Mouse (Mus musculus) heart, embryonic 16.5 days (tissue): Measurements from ENCODE around the gene Tcap. TPM values are rescaled to one million over a fixed set of nuclear protein-coding genes. Genes with fewer than 3 reads are reported as not detected.

Experiments used
- ATAC-seq: fragments of 200-750 bp; cut with Nextera tagmentation; replicated peaks from 2 replicates; pipeline ENCODE4 v1.8.0; 2017; ENCODE audit warnings: moderate number of reproducible peaks; ENCODE audit not compliant: insufficient read depth, low FRiP score; ENCODE audit errors: extremely low read depth
- H3K27ac ChIP-seq: fragments of 300-500 bp; sonication (generic); 2 replicates; pipeline ENCODE4 v1.5.1; 2014; ENCODE audit warnings: mild to moderate bottlenecking, low read length, control low read depth, moderate library complexity
- H3K27me3 ChIP-seq: fragments of 300-500 bp; sonication (generic); 2 replicates; pipeline ENCODE4 v1.6.1; 2014; ENCODE audit warnings: low read length, mixed read lengths; ENCODE audit not compliant: control insufficient read depth, insufficient read depth
- H3K36me3 ChIP-seq: fragments of 300-500 bp; sonication (generic); 2 replicates; pipeline ENCODE4 v1.6.1; 2014; ENCODE audit not compliant: control insufficient read depth, insufficient read depth
- H3K4me1 ChIP-seq: fragments of 300-500 bp; sonication (generic); 2 replicates; pipeline ENCODE4 v1.6.1; 2014; ENCODE audit warnings: low read length, mixed read lengths; ENCODE audit not compliant: control insufficient read depth, insufficient read depth
- H3K4me2 ChIP-seq: fragments of 300-500 bp; sonication (generic); 2 replicates; pipeline ENCODE4 v1.6.1; 2014; ENCODE audit warnings: low read depth, mild to moderate bottlenecking, control low read depth, low read length
- H3K4me3 ChIP-seq: fragments of 300-500 bp; sonication (generic); 2 replicates; pipeline ENCODE4 v1.5.1; 2014; ENCODE audit warnings: mild to moderate bottlenecking, control low read depth, low read length
- H3K9ac ChIP-seq: fragments of 300-500 bp; sonication (generic); 2 replicates; pipeline ENCODE4 v1.6.1; 2014; ENCODE audit warnings: low read length, control low read depth
- H3K9me3 ChIP-seq: fragments of 300-500 bp; sonication (generic); replicated peaks from 2 replicates; pipeline ENCODE4 v1.6.1; 2016; ENCODE audit warnings: low read length; ENCODE audit not compliant: control insufficient read depth
- WGBS: fragments of 180-500 bp; shearing (Covaris S2); extraction: QIAGEN DNeasy Blood & Tissue Kit; methylation state at CpG from one replicate; pipeline ENCODE4 v1.1.7; 2014; 5-methylcytosine and 5-hydroxymethylcytosine counted together
- polyA plus RNA-seq: library from polyadenylated mRNA; unstranded; fragments of >200 nt; fragmentation: Nextera tagmentation; extraction: Ambion mirVana; gene quantifications from 2 replicates; pipeline ENCODE4 v1.2.1, GENCODE M21; 2015

Gene Tcap
- polyA plus RNA-seq, 1 experiment from 2014 or later = 175 TPM

DNA sequence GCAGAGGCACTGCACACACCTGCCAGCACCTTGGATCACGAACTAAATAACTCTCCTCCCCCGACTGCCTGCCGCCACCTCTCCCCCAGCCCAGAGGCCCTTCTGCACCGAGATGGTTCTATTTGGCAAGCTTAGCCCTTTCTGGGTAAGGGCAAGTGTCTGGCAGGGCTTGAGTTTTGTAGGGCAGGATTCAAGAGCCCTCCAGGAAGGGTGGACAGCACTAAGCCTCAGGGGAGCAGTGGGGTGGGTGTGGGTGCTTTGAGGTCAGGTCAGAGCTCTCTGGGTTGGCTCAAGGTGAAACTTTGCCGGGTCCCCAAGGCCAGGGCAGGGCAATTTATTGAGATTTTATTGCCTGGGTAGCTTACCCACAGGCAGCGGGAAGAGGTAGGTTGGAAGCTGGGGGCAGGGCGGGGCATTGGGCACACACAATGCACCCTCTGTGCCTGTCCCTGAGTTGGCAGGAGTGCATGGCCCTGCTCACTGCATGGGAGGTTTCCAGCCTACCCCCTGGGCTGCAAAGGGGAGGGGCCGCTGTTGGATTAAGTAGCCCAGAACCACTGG lies 29.9 kb upstream of the Tcap start:
- Histone ChIP-seq H3K4me2 (no peak overlapping the region), H3K9me3 (no peaks in the 10 kb centered on the region), H3K4me1 (peaks cover 27% of the 10 kb centered on the region), H3K36me3 (no peaks in the 10 kb centered on the region), H3K4me3 (no peak overlapping the region), H3K9ac (no peak overlapping the region), H3K27me3 (peaks cover 41% of the 10 kb centered on the region), H3K27ac (no peak overlapping the region)
- ATAC-seq = no peak
- WGBS = 45% methylated on average over 8 of the region's 8 CpGs

DNA sequence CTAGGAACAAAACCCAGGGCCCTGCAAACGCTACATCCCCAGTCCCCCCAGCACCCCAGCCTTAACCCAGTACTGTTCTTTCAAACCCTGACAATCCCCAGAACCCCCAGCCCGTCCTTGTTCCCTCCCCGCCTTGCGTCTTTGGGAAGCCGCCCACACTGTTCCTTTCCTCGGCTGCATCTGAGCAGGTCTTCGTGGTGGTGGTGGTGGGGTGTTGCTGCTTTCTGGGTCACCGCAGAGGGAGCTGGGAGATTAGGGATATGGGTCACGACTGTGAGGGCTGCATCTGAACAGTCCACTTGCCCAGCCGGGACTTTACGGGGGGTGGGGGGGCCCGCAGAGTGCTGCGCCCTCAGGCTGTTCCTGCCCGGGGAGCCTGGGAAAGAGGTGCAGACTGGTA lies 29.2 kb upstream of the Tcap start:
- Histone ChIP-seq H3K27ac (no peak overlapping the region), H3K4me1 (peaks cover 31% of the 10 kb centered on the region), H3K4me2 (no peak overlapping the region), H3K4me3 (no peak overlapping the region), H3K9ac (no peak overlapping the region), H3K36me3 (no peaks in the 10 kb centered on the region), H3K27me3 (peaks cover 36% of the 10 kb centered on the region), H3K9me3 (no peaks in the 10 kb centered on the region)
- no peak for ATAC-seq
- WGBS = 74% methylated on average over 14 of the region's 14 CpGs

DNA sequence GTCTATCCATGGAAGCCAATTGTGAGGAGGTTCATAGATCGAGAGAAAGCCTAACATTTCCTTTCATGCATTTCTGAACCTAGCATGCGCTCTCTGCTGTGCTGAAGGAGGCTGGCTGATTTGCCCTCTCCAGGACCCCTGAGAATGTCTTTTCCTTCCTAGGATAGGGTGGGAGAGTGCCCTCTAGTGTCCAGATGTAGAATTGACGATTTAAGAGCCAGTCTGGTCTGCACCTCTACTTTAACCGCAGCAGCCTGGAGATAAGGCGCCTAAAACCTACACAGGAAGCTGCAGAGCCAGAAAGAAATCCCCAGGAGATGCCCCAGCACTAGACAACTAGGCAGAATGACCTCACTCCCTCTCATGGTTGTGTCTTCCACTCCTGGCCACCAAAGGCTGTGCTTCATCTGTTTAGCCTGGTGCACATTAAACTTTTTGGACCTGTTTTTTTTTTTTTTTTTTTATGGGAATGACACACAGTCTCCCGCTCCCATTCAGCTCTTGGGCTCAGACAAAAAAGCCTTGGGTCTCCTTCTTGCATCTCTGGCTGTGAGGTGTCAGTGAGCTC lies 27.8 kb upstream of the Tcap start:
- Histone ChIP-seq H3K4me1 (peaks cover 26% of the 10 kb centered on the region), H3K4me3 (no peak overlapping the region), H3K9me3 (no peaks in the 10 kb centered on the region), H3K36me3 (no peaks in the 10 kb centered on the region), H3K27ac (no peak overlapping the region), H3K27me3 (peaks cover 22% of the 10 kb centered on the region), H3K9ac (no peak overlapping the region), H3K4me2 (no peak overlapping the region)
- 7% methylated on average over 6 of the region's 6 CpGs for WGBS
- ATAC-seq = no peak

DNA sequence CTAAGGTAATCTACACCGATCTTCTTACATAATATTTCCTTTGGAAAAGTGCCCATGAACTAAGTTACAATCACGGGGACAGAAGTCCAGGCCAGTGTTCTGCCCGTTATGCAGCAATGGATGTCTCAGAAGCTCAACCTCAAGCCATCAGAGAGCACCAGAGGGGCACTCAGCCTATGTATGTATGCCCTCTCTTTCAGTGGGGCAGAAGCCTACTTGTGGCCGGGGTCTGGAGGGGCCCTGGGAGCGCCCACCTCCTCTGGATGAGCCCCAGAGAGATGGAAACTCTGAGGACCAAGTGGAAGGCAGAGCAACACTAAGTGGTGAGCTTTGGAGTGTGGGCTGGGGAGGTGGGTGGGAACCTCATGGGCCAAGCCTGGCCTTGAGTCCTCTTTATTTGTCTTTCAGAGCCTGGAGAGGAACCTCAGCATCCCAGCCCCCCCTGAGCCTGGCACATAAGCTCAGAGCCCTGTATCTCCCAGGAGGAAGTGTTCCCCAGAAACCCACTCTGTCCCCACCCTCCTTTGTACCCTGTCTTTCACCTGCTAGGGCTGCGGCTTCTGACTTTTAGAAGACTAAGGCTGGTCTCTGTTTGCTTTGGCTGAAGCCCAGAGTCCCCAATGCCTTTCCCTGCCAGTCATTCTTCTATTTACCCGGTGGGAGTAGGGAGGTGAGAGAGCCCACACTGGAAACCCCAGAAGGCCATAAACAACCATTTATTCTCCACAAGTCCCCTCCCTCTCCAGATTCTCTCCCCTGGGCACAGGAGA lies 26.8 kb upstream of the Tcap start:
- H3K4me2 ChIP-seq = peak overlapping the region; percentile 83; the same call in 1 of the 2 replicates
- 71% methylated on average over 7 of the region's 7 CpGs for WGBS
- no peak overlapping the region for H3K4me3 ChIP-seq
- H3K9me3 ChIP-seq = no peaks in the 10 kb centered on the region
- ATAC-seq = no peak
- H3K9ac ChIP-seq = no peak overlapping the region; the same call in 1 of the 2 replicates
- H3K36me3 ChIP-seq = no peaks in the 10 kb centered on the region
- H3K27me3 ChIP-seq = peaks cover 15% of the 10 kb centered on the region
- H3K27ac ChIP-seq = peak overlapping the region; percentile 91
- peaks cover 26% of the 10 kb centered on the region for H3K4me1 ChIP-seq

DNA sequence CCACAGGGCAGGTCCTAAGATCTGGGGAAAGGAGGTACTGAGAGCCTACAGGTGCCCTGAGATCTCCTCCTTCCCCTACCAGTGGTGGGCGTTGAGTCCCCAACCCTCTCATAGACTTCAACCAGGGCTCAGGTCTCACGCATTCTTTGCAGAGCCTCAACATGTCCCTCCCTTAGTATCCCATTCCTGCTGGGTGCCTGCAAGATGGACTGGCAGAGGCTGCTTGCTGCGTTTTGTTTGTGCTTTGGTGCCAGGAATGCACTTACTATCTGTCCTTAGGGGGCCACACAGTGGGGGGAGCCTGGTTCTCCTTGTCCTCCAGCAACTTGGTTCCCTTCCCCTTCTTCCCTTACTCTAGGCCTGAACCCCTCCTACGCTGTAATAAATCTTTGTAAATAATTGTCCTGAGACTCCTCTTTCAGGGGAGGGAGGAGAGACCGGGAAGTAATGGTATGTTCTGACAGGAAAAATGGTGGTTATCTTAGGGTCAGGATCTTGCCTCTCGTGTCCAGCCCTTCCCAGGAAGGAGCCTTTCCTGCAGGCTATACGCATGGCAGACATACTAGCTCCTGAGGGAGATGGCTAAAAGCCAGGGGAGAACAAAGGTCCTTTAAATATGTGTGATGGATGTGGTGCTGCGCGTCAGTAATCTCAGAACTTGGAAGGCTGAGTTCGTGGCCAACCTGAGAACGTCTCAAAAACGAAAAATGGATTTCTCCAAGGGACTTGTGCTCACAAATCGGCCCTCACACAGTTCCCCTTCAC lies 26.0 kb upstream of the Tcap start:
- H3K36me3 ChIP-seq = no peaks in the 10 kb centered on the region
- no peaks in the 10 kb centered on the region for H3K9me3 ChIP-seq
- peak overlapping the region; percentile 83 for H3K4me2 ChIP-seq
- peak overlapping the region; percentile 77 for H3K9ac ChIP-seq
- peak overlapping the region; percentile 91 for H3K27ac ChIP-seq
- 11% methylated on average over 13 of the region's 13 CpGs for WGBS
- peaks cover 11% of the 10 kb centered on the region for H3K27me3 ChIP-seq
- peak overlapping the region; percentile 77 for H3K4me3 ChIP-seq
- ATAC-seq = no peak
- H3K4me1 ChIP-seq = peaks cover 26% of the 10 kb centered on the region

DNA sequence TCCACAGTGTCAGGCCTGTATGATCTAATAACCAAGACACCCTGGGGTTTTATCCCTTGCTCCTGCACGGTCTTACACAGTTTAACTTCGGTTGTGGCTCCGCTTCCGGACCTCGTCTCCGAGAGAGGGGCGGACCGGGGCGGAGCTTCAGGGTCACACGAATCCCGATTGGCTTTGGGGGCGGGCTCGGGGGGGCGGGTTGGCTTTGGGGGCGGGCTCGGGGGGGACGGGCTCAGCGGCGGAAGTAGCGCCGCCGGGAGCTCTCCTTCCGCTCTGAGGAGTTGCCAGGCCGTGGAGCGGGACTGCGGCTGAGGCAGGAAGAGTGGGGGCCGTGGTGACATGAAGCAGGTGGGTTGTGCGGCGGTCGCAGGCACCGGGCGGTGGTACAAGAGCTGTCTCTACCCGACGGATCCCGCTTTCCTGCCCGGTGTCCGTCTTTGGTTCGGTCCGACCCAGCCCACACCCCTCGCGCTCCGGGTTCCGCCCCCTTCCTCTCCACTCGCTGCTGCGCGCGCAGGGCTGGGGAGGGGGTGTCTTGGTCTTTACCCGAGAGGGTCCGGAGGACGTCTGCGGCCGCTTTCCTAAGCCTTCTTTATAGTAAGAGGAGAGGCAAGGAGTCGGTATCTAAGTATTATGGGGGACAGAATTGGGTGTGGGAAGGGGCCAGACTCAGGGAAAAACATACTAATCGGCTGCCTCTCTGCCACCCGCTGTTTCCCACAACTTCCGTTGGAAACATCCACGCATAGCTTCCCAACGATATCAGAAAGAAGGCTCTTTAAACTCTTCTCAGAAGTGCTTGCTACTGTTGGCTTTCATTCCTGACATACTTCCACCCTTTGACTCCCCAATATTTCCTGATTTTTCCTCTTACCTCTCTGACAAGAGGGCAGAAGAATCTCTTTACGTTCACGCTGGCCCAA lies 25.2 kb upstream of the Tcap start, which contains the start of gene Stard3:
Stard3 (plus strand) TSS at position 208 of the 923 bp plus-strand sequence.
- ATAC-seq = peak; percentile 89
- Histone ChIP-seq H3K27ac (peak within 1 kb of the TSS; percentile 94), H3K4me3 (peak within 1 kb of the TSS; percentile 77), H3K4me1 (peaks cover 26% of the 10 kb centered on the region), H3K27me3 (peaks cover 8% of the 10 kb centered on the region), H3K4me2 (peak within 1 kb of the TSS; percentile 88), H3K36me3 (no peaks in the 10 kb centered on the region), H3K9me3 (no peaks in the 10 kb centered on the region), H3K9ac (peak within 1 kb of the TSS; percentile 77)
- under 1% methylated on average over 60 of the region's 60 CpGs for WGBS

DNA sequence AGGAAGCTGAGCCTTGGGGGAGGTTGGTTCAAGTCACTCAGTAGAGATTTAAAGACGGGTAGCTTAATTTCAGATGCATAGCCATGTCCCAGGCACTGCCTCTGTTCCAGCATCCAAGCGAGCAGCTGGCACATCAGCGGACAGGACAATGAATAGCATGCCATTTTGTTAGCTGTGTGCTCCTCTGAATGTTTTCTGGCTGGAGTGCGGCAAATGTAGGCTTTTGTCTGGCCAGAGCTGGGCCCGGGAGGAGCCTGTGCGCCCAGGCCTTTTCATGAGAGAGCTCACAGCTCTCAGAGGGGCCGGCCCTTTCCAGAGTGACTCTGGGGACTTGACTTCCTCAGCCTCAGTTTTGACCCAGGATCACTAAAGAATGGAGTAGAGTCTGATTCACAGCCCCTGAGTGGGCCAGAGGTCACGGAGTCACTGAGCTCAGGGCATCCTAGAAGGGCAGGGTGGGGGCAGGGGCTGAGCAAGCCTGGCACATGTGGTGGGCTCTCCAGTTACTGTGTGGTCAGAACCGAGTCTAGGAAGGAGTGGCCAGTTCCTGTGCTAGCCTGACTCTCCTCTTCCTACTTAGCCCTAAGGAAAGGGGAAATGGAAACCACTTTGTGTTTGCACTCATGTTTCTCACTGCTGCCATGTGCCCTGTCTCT lies 22.6 kb upstream of the Tcap start:
- Histone ChIP-seq H3K36me3 (no peaks in the 10 kb centered on the region), H3K4me1 (peaks cover 25% of the 10 kb centered on the region), H3K27me3 (no peaks in the 10 kb centered on the region), H3K9me3 (no peaks in the 10 kb centered on the region), H3K27ac (peak overlapping the region; percentile 8; the same call in 1 of the 2 replicates), H3K9ac (peak overlapping the region; percentile 6; the same call in 1 of the 2 replicates), H3K4me3 (no peak overlapping the region), H3K4me2 (no peak overlapping the region)
- WGBS = 71% methylated on average over 9 of the region's 9 CpGs
- ATAC-seq = no peak

DNA sequence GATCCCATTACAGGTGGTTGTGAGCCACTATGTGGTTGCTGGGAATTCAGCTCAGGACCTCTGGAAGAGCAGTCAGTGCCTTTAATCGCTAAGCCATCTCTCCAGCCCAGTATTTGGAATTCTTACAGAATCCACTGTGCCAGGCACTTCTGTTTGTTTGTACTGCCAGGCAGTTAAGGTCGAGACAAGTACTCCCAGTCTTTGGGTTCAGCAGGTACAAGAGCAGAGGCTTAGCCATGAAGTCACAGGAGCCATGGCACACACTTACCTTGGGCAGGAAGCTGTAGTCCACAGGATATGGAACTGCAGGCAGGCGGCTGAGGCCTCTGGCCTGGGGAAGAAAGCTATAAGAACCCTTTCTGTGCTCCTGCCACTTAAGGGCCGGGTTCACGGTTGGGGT lies 19.8 kb upstream of the Tcap start:
- Histone ChIP-seq H3K36me3 (no peaks in the 10 kb centered on the region), H3K9ac (no peak overlapping the region), H3K4me2 (no peak overlapping the region), H3K27ac (no peak overlapping the region), H3K9me3 (no peaks in the 10 kb centered on the region), H3K4me3 (no peak overlapping the region), H3K27me3 (no peaks in the 10 kb centered on the region), H3K4me1 (peaks cover 36% of the 10 kb centered on the region)
- WGBS = 77% methylated on average over 5 of the region's 5 CpGs
- ATAC-seq = no peak
